Mouse (Mus musculus): Measurements from ENCODE around the gene Hps4. TPM values are rescaled to one million over a fixed set of nuclear protein-coding genes. Genes with fewer than 3 reads are reported as not detected.

Gene Hps4
- polyA plus RNA-seq, 2 experiments = 28.0 to 52.5 TPM

DNA sequence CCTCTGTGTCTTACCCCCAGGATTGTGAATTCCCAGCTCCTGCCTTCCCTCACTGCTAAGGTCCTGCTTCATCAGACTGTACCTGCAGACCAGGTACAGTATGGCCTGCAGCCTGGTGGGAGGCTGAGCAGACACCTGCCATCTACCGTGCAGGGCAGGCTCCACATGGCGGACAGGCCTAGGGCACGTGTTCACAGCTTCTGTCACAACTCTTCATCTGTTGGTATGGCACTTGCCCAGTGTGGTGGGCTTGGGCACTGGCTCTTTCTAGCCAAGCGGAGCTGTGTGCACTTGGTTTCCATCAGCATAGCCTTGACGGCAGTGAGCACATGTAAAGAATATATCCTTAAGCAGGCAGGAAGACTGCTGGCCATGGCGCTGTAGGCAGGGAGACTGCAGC lies 24.0 kb downstream of the Hps4 start:
- no peak for ATAC-seq (ENCODE audit: low FRiP score, low read depth)
- H3K36me3 ChIP-seq (ENCODE audit: control insufficient read depth, insufficient read depth, low read length) = peaks cover 72% of the 10 kb centered on the region

DNA sequence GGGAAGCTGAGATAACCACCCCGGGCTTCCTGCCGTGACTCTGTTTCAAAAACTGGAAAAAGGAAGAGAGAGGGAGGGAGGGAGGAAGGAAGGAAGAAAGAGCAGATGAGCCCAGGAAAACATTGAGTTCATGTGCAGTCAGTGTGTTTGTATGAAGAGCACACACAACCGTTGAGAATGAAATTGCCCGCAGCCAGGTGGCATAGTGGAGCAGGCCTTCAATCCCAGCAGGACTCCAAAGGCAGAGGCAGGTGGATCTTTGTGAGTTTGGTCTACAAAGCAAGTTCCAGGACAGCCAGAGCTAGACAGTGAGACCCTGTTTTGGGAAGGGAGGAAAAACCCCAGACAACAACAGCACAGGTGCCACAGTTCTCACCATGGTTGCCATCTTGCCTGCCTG lies 24.5 kb downstream of the Hps4 start:
- no peaks in the 10 kb centered on the region for H3K4me1 ChIP-seq (ENCODE audit: control insufficient read depth, insufficient read depth, low read length)

More for the DNA sequence above, 24.0 kb downstream of the Hps4 start:
- 94% methylated on average over 6 of the region's 6 CpGs for WGBS
- H3K27me3 ChIP-seq (ENCODE audit: control insufficient read depth, insufficient read depth, low read length) = no peaks in the 10 kb centered on the region
- H3K27ac ChIP-seq (replicated peaks; ENCODE audit: low read depth, low read length) = no peak overlapping the region
- H3K4me2 ChIP-seq (replicated peaks; ENCODE audit: low read depth, low read length, severe bottlenecking) = no peak overlapping the region
- no peak for DNase-seq (ENCODE audit: low spot score)
- TF ChIP-seq POLR2A (IDR thresholded peaks at IDR 0.05; ENCODE audit: borderline replicate concordance, extremely low read depth, insufficient read depth, insufficient read length) = no peak
- no peak overlapping the region for H3K9ac ChIP-seq (ENCODE audit: low read depth, low read length, severe bottlenecking)
- no peaks in the 10 kb centered on the region for H3K9me3 ChIP-seq (ENCODE audit: control insufficient read depth, low read length)
- H3K4me3 ChIP-seq (replicated peaks; ENCODE audit: low read length) = no peak overlapping the region
- H3K4me1 ChIP-seq (ENCODE audit: control insufficient read depth, insufficient read depth, low read length) = no peaks in the 10 kb centered on the region

DNA sequence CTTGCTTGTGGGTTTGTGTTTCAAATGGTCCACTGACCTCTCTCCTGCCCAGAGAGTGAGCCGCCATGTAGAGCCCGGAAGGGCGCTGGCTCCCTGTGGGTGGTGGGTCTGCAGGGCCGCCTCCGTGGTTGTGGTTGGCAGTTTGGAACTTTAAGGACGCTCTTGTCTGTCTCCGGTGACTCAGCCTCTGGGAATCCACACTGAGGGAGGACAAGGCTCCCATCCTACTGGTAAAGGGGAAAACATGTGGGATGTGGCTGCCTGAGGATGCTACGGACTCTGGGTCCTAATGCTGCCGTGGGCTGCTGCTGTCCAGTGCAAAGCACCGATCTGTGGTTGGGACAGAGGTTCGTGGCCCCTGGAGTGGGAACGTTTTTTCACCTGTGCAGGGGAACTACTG lies 25.0 kb downstream of the Hps4 start:
- DNase-seq (ENCODE audit: low spot score) = no peak
- no peak for TF ChIP-seq POLR2A (IDR thresholded peaks at IDR 0.05; ENCODE audit: borderline replicate concordance, extremely low read depth, insufficient read depth, insufficient read length)
- 90% methylated on average over 12 of the region's 12 CpGs for WGBS
- no peaks in the 10 kb centered on the region for H3K27me3 ChIP-seq (ENCODE audit: control insufficient read depth, insufficient read depth, low read length)
- no peaks in the 10 kb centered on the region for H3K4me1 ChIP-seq (ENCODE audit: control insufficient read depth, insufficient read depth, low read length)
- no peak for ATAC-seq (ENCODE audit: low FRiP score, low read depth)
- H3K9ac ChIP-seq (ENCODE audit: low read depth, low read length, severe bottlenecking) = no peak overlapping the region
- peaks cover 72% of the 10 kb centered on the region for H3K36me3 ChIP-seq (ENCODE audit: control insufficient read depth, insufficient read depth, low read length)
- no peak overlapping the region for H3K27ac ChIP-seq (replicated peaks; ENCODE audit: low read depth, low read length)
- H3K9me3 ChIP-seq (ENCODE audit: control insufficient read depth, low read length) = no peaks in the 10 kb centered on the region
- H3K4me2 ChIP-seq (replicated peaks; ENCODE audit: low read depth, low read length, severe bottlenecking) = no peak overlapping the region
- H3K4me3 ChIP-seq (replicated peaks; ENCODE audit: low read length) = no peak overlapping the region

More for the DNA sequence above, 24.5 kb downstream of the Hps4 start:
- H3K36me3 ChIP-seq (ENCODE audit: control insufficient read depth, insufficient read depth, low read length) = peaks cover 73% of the 10 kb centered on the region
- no peak overlapping the region for H3K27ac ChIP-seq (replicated peaks; ENCODE audit: low read depth, low read length)
- no peak for TF ChIP-seq POLR2A (IDR thresholded peaks at IDR 0.05; ENCODE audit: borderline replicate concordance, extremely low read depth, insufficient read depth, insufficient read length)
- H3K9me3 ChIP-seq (ENCODE audit: control insufficient read depth, low read length) = no peaks in the 10 kb centered on the region
- H3K4me3 ChIP-seq (replicated peaks; ENCODE audit: low read length) = no peak overlapping the region
- ATAC-seq (ENCODE audit: low FRiP score, low read depth) (no peak), DNase-seq (ENCODE audit: low spot score) (no peak)
- no peak overlapping the region for H3K4me2 ChIP-seq (replicated peaks; ENCODE audit: low read depth, low read length, severe bottlenecking)
- H3K27me3 ChIP-seq (ENCODE audit: control insufficient read depth, insufficient read depth, low read length) = no peaks in the 10 kb centered on the region
- no peak overlapping the region for H3K9ac ChIP-seq (ENCODE audit: low read depth, low read length, severe bottlenecking)
- 95% methylated on average over 4 of the region's 4 CpGs for WGBS

DNA sequence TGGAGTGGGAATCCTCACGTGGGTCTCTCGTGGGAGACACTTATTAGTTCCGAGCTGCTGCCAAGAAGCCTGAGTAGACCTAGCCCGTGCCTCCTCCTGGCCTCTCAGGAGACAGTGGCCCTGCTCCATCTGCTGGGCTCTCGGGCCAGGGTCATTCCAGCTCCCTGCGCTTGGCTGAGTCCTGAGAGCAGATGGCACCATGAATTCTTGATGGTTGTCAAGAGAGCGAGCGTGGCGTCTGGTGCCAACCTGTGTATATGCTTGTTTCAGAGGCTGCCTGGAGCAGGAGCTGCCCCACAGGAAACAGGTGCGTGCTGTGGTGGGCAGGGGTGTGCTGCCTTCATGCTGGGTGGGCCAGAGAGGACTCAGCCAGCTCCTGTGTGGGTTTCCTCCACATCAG lies 25.8 kb downstream of the Hps4 start:
- Histone ChIP-seq H3K36me3 (ENCODE audit: control insufficient read depth, insufficient read depth, low read length) (peaks cover 70% of the 10 kb centered on the region), H3K4me3 (replicated peaks; ENCODE audit: low read length) (no peak overlapping the region), H3K9me3 (ENCODE audit: control insufficient read depth, low read length) (no peaks in the 10 kb centered on the region), H3K27me3 (ENCODE audit: control insufficient read depth, insufficient read depth, low read length) (no peaks in the 10 kb centered on the region), H3K4me1 (ENCODE audit: control insufficient read depth, insufficient read depth, low read length) (no peaks in the 10 kb centered on the region), H3K27ac (replicated peaks; ENCODE audit: low read depth, low read length) (no peak overlapping the region), H3K9ac (ENCODE audit: low read depth, low read length, severe bottlenecking) (no peak overlapping the region), H3K4me2 (replicated peaks; ENCODE audit: low read depth, low read length, severe bottlenecking) (no peak overlapping the region)
- ATAC-seq (ENCODE audit: low FRiP score, low read depth) = no peak
- WGBS = 84% methylated on average over 10 of the region's 10 CpGs
- TF ChIP-seq POLR2A (IDR thresholded peaks at IDR 0.05; ENCODE audit: borderline replicate concordance, extremely low read depth, insufficient read depth, insufficient read length) = no peak
- no peak for DNase-seq (ENCODE audit: low spot score)

DNA sequence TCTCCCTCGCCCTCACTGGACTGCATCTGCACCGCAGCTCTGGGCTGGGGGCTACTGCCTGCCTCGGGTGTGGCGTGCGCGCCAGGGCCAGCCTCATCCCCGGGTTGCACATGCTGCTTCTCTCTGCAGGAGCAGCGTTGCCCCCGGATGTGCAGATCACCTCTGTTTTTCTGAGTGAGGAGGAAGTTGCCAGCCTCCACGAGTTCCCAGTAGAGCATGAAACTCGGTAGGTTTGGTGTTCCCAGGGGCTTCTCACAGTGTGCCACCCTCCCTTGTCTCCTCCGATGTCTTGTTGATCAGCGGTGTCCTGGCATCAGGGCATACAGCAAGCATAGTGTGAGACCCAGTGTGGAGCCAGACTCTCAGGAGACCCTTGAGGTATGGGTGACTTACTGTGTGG lies 26.4 kb downstream of the Hps4 start:
- Histone ChIP-seq H3K27ac (replicated peaks; ENCODE audit: low read depth, low read length) (no peak overlapping the region), H3K4me1 (ENCODE audit: control insufficient read depth, insufficient read depth, low read length) (no peaks in the 10 kb centered on the region), H3K9ac (ENCODE audit: low read depth, low read length, severe bottlenecking) (no peak overlapping the region), H3K36me3 (ENCODE audit: control insufficient read depth, insufficient read depth, low read length) (peaks cover 67% of the 10 kb centered on the region), H3K4me2 (replicated peaks; ENCODE audit: low read depth, low read length, severe bottlenecking) (no peak overlapping the region), H3K4me3 (replicated peaks; ENCODE audit: low read length) (no peak overlapping the region), H3K9me3 (ENCODE audit: control insufficient read depth, low read length) (no peaks in the 10 kb centered on the region), H3K27me3 (ENCODE audit: control insufficient read depth, insufficient read depth, low read length) (no peaks in the 10 kb centered on the region)
- ATAC-seq (ENCODE audit: low FRiP score, low read depth) = no peak
- no peak for DNase-seq (ENCODE audit: low spot score)
- TF ChIP-seq POLR2A (IDR thresholded peaks at IDR 0.05; ENCODE audit: borderline replicate concordance, extremely low read depth, insufficient read depth, insufficient read length) = no peak
- 89% methylated on average over 13 of the region's 13 CpGs for WGBS

DNA sequence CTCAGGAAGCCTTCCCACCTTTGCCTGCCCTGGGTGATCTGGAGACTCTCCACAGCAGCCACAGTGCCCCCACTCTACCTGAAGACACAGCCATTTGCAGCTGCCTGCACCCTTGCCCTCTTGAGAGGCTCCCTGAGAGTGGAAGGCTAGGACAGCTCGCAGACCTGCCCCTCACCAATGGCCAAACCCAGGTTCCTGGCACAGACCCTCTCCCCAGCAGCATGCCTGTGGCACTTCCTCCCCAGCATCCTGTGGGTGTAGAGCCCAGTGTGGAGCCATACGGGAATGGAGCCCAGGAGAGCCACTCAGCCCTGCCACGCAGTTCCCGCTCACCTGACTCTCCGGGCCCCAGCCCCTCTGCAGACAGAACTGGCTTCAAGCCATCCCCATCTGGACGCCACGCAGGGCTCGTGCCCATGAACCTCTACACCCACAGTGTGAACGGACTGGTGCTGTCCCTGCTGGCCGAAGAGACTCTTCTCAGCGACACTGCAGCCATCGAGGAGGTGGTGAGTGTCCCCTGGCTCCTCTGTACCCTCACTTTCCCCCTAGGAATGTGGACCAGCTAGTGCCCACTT lies 27.4 kb downstream of the Hps4 start:
- H3K9me3 ChIP-seq (ENCODE audit: control insufficient read depth, low read length) = no peaks in the 10 kb centered on the region

More for the DNA sequence above, 27.4 kb downstream of the Hps4 start:
- Histone ChIP-seq H3K27me3 (ENCODE audit: control insufficient read depth, insufficient read depth, low read length) (no peaks in the 10 kb centered on the region), H3K4me3 (replicated peaks; ENCODE audit: low read length) (no peak overlapping the region), H3K27ac (replicated peaks; ENCODE audit: low read depth, low read length) (no peak overlapping the region), H3K4me1 (ENCODE audit: control insufficient read depth, insufficient read depth, low read length) (no peaks in the 10 kb centered on the region), H3K4me2 (replicated peaks; ENCODE audit: low read depth, low read length, severe bottlenecking) (no peak overlapping the region), H3K36me3 (ENCODE audit: control insufficient read depth, insufficient read depth, low read length) (peaks cover 64% of the 10 kb centered on the region), H3K9ac (ENCODE audit: low read depth, low read length, severe bottlenecking) (no peak overlapping the region)
- no peak for TF ChIP-seq POLR2A (IDR thresholded peaks at IDR 0.05; ENCODE audit: borderline replicate concordance, extremely low read depth, insufficient read depth, insufficient read length)
- ATAC-seq (ENCODE audit: low FRiP score, low read depth) = no peak
- DNase-seq (ENCODE audit: low spot score) = no peak
- WGBS = 86% methylated on average over 12 of the region's 12 CpGs

Data from limb, embryonic 14.5 days (tissue).